Mouse (Mus musculus): Measurements from ENCODE around the gene Auts2.

- TF ChIP-seq CTCF (IDR thresholded peaks at IDR 0.05; ENCODE audit: borderline replicate concordance, insufficient read depth, low read depth, low read length) (no peak), POLR2A (IDR thresholded peaks at IDR 0.05; ENCODE audit: borderline replicate concordance, insufficient read depth, low read length) (no peak)
These were observed 626.2 kb downstream of the Auts2 start for GRCm38 (mm10) chr5:131916791-131917403.

All from cerebellum, adult 2 months (tissue).